Mouse (Mus musculus) myocyte (in vitro differentiated cells): Measurements from ENCODE around the gene Cpa2.

Source experiments
- E2F4 ChIP-seq: IDR thresholded peaks from one replicate; pipeline ENCODE4 v1.6.1; 2011; ENCODE audit warnings: mild to moderate bottlenecking, control low read depth, moderate library complexity; ENCODE audit not compliant: insufficient read depth
- MAX ChIP-seq: IDR thresholded peaks from one replicate; pipeline ENCODE4 v1.6.1; 2011; ENCODE audit warnings: low read depth, mild to moderate bottlenecking, control low read depth
- MYOD1 ChIP-seq, 3 experiments: IDR thresholded peaks; one replicate each; pipeline ENCODE4 v1.6.1; 2011; ENCODE audit warnings: control low read depth in 2 of 3, low read depth in 2 of 3, mild to moderate bottlenecking in 2 of 3, moderate library complexity in 1 of 3; ENCODE audit not compliant: insufficient read length in 2 of 3, control insufficient read depth in 1 of 3
- MYOG ChIP-seq, 3 experiments: IDR thresholded peaks; one replicate each; pipeline ENCODE4 v1.6.1; 2011; ENCODE audit warnings: control low read depth in 2 of 3, low read depth in 2 of 3, mild to moderate bottlenecking in 2 of 3; ENCODE audit not compliant: insufficient read length in 2 of 3, control insufficient read depth in 1 of 3, insufficient read depth in 1 of 3
- POLR2A ChIP-seq: IDR thresholded peaks from one replicate; pipeline ENCODE4 v1.6.1; 2011; ENCODE audit warnings: low read depth, mild to moderate bottlenecking, control low read depth, moderate library complexity; ENCODE audit not compliant: insufficient read length
- TCF12 ChIP-seq: IDR thresholded peaks from one replicate; pipeline ENCODE4 v1.6.1; 2011; ENCODE audit warnings: mild to moderate bottlenecking, control low read depth; ENCODE audit not compliant: poor library complexity, insufficient read depth, severe bottlenecking
- TCF3 ChIP-seq: IDR thresholded peaks from one replicate; pipeline ENCODE4 v1.6.1; 2011; ENCODE audit warnings: low read depth, control low read depth; ENCODE audit not compliant: insufficient read length
- USF1 ChIP-seq: IDR thresholded peaks from one replicate; pipeline ENCODE4 v1.6.1; 2011; ENCODE audit warnings: low read depth, mild to moderate bottlenecking, control low read depth, moderate library complexity

GRCm38 (mm10) chr6:30605672-30606071 is 64.3 kb downstream of the Cpa2 start:
- TF ChIP-seq MAX (no peak), USF1 (no peak), POLR2A (no peak), TCF12 (no peak), TCF3 (no peak), MYOG (IDR thresholded peaks at IDR 0.05; ENCODE audit: control insufficient read depth in 1 of 3, insufficient read depth in 1 of 3, insufficient read length in 2 of 3, low read depth in 2 of 3) (no peak), MYOD1 (IDR thresholded peaks at IDR 0.05; ENCODE audit: control insufficient read depth in 1 of 3, insufficient read length in 2 of 3, low read depth in 2 of 3) (no peak), E2F4 (no peak)
